Mouse (Mus musculus): ENCODE data around the gene 5031439G07Rik. TPM values are rescaled to one million over a fixed set of nuclear protein-coding genes. Genes with fewer than 3 reads are reported as not detected.
"Not testable (repeated sequence)": the region's sequence is repeated elsewhere in the genome, so short reads cannot be mapped to it uniquely, and the experiment has no call there.

Gene 5031439G07Rik
- polyA plus RNA-seq, 1 experiment from 2014 or later: 6.4 TPM

GRCm38 (mm10) chr15:84924781-84925315, 63.5 kb downstream of the 5031439G07Rik start:
- Histone ChIP-seq H3K9me3 (no peaks in the 10 kb centered on the region), H3K36me3 (peaks cover 31% of the 10 kb centered on the region), H3K4me1 (peaks cover 23% of the 10 kb centered on the region), H3K27me3 (ENCODE audit: insufficient read depth, poor library complexity, severe bottlenecking) (no peaks in the 10 kb centered on the region), H3K4me3 (peak overlapping the region; percentile 96), H3K27ac (no peak overlapping the region)
- WGBS: 17% methylated on average over 9 of the region's 9 CpGs
- no peak for DNase-seq (ENCODE audit: low spot score)

GRCm38 (mm10) chr15:84923508-84924181, 64.7 kb downstream of the 5031439G07Rik start:
- peaks cover 23% of the 10 kb centered on the region for H3K4me1 ChIP-seq
- H3K27ac ChIP-seq: peak overlapping the region; percentile 99
- peaks cover 23% of the 10 kb centered on the region for H3K36me3 ChIP-seq
- peak overlapping the region; percentile 96 for H3K4me3 ChIP-seq
- WGBS: under 1% methylated on average over 54 of the region's 68 CpGs
- H3K9me3 ChIP-seq: no peaks in the 10 kb centered on the region
- H3K27me3 ChIP-seq (ENCODE audit: insufficient read depth, poor library complexity, severe bottlenecking): no peaks in the 10 kb centered on the region
- DNase-seq (ENCODE audit: low spot score): no peak

- H3K36me3 ChIP-seq: peaks cover 16% of the 10 kb centered on the region
- under 1% methylated on average over 60 of the region's 60 CpGs for WGBS
- peak; percentile 100 for DNase-seq (ENCODE audit: low spot score)
- H3K4me3 ChIP-seq: peak within 1 kb of the TSS; percentile 96
- H3K4me1 ChIP-seq: peaks cover 23% of the 10 kb centered on the region
- peak within 1 kb of the TSS; percentile 99 for H3K27ac ChIP-seq
- no peaks in the 10 kb centered on the region for H3K9me3 ChIP-seq
- no peaks in the 10 kb centered on the region for H3K27me3 ChIP-seq (ENCODE audit: insufficient read depth, poor library complexity, severe bottlenecking)
Measured at GRCm38 (mm10) chr15:84922884-84923507, 65.4 kb downstream of the 5031439G07Rik start, which contains the start of gene Nup50. Gene Nup50, plus strand, starts transcription at chr15:84923411.

- WGBS: 83% methylated on average over 3 of the region's 3 CpGs
- H3K27ac ChIP-seq: no peak within 1 kb of the TSS
Measured at GRCm38 (mm10) chr15:84919938-84920337, 68.4 kb downstream of the 5031439G07Rik start, which contains the start of gene Gm29666. Gene Gm29666, minus strand, starts transcription at chr15:84920038.

GRCm38 (mm10) chr15:84913201-84913600, 75.2 kb downstream of the 5031439G07Rik start:
- Histone ChIP-seq H3K4me3 (no peak overlapping the region), H3K36me3 (peaks cover 4% of the 10 kb centered on the region; the same call in 1 of the 2 replicates), H3K27me3 (ENCODE audit: insufficient read depth, poor library complexity, severe bottlenecking) (no peaks in the 10 kb centered on the region), H3K27ac (no peak overlapping the region), H3K4me1 (no peaks in the 10 kb centered on the region), H3K9me3 (peaks cover 3% of the 10 kb centered on the region; the same call in 1 of the 2 replicates)
- 88% methylated on average over 3 of the region's 3 CpGs for WGBS
- no peak for DNase-seq (ENCODE audit: low spot score)

More at GRCm38 (mm10) chr15:84919938-84920337, 68.4 kb downstream of the 5031439G07Rik start, which contains the start of gene Gm29666:
- H3K4me3 ChIP-seq: no peak within 1 kb of the TSS
- no peaks in the 10 kb centered on the region for H3K9me3 ChIP-seq
- peaks cover 11% of the 10 kb centered on the region; the same call in 1 of the 2 replicates for H3K4me1 ChIP-seq
- H3K27me3 ChIP-seq (ENCODE audit: insufficient read depth, poor library complexity, severe bottlenecking): no peaks in the 10 kb centered on the region
- H3K36me3 ChIP-seq: peaks cover 4% of the 10 kb centered on the region; the same call in 1 of the 2 replicates
- DNase-seq (ENCODE audit: low spot score): no peak

- 72% methylated on average over 7 of the region's 7 CpGs for WGBS
- Histone ChIP-seq H3K4me1 (peaks cover under 1% of the 10 kb centered on the region; the same call in 1 of the 2 replicates), H3K36me3 (no peaks in the 10 kb centered on the region), H3K4me3 (no peak overlapping the region), H3K27ac (no peak overlapping the region), H3K27me3 (ENCODE audit: insufficient read depth, poor library complexity, severe bottlenecking) (no peaks in the 10 kb centered on the region), H3K9me3 (no peaks in the 10 kb centered on the region)
- DNase-seq (ENCODE audit: low spot score): no peak
Measured at GRCm38 (mm10) chr15:84903843-84904385, 84.4 kb downstream of the 5031439G07Rik start.

GRCm38 (mm10) chr15:84898077-84898476, 90.3 kb downstream of the 5031439G07Rik start:
- no peak overlapping the region for H3K4me3 ChIP-seq
- H3K4me1 ChIP-seq: peaks cover 9% of the 10 kb centered on the region; the same call in 1 of the 2 replicates
- no peak for DNase-seq (ENCODE audit: low spot score)
- 25% methylated on average over 7 of the region's 7 CpGs for WGBS
- H3K36me3 ChIP-seq: no peaks in the 10 kb centered on the region
- no peaks in the 10 kb centered on the region for H3K9me3 ChIP-seq
- H3K27me3 ChIP-seq (ENCODE audit: insufficient read depth, poor library complexity, severe bottlenecking): no peaks in the 10 kb centered on the region
- H3K27ac ChIP-seq: no peak overlapping the region

- H3K4me1 ChIP-seq: peaks cover 10% of the 10 kb centered on the region; the same call in 1 of the 2 replicates
- H3K27ac ChIP-seq: no peak overlapping the region
- H3K27me3 ChIP-seq (ENCODE audit: insufficient read depth, poor library complexity, severe bottlenecking): no peaks in the 10 kb centered on the region
- no peaks in the 10 kb centered on the region for H3K9me3 ChIP-seq
- DNase-seq (ENCODE audit: low spot score): no peak
- no peaks in the 10 kb centered on the region for H3K36me3 ChIP-seq
- no peak overlapping the region for H3K4me3 ChIP-seq
- WGBS: 64% methylated on average over 1 of the region's 1 CpGs
Measured at GRCm38 (mm10) chr15:84896664-84897063, 91.7 kb downstream of the 5031439G07Rik start.

GRCm38 (mm10) chr15:84896216-84896615, 92.1 kb downstream of the 5031439G07Rik start:
- H3K27ac ChIP-seq: not testable (repeated sequence)
- WGBS: 67% methylated on average over 10 of the region's 10 CpGs

More at GRCm38 (mm10) chr15:84896216-84896615, 92.1 kb downstream of the 5031439G07Rik start:
- H3K4me3 ChIP-seq; H3K27me3 ChIP-seq (ENCODE audit: insufficient read depth, poor library complexity, severe bottlenecking); DNase-seq (ENCODE audit: low spot score); H3K9me3 ChIP-seq; H3K36me3 ChIP-seq: not testable (repeated sequence)
- peaks cover 14% of the 10 kb centered on the region for H3K4me1 ChIP-seq

Small RNAs within 50 kb of the gene (microRNA-seq; reads per million reads assigned to microRNA genes)
- 15.9 reads per million, percentile 29 among the genes with 10 or more reads in this experiment for gene Mir1249

Other genes starting within 250 kb of the 5031439G07Rik start
- gene Phf21b, start 132.5 kb downstream of the 5031439G07Rik start, polyA plus RNA-seq (2016; fragmentation: Nextera tagmentation; extraction: Ambion mirVana): 0.16 and 0.41 TPM in 2 replicates
- 0.87 and 1.2 TPM in 2 replicates for gene Gm29666, start 68.5 kb downstream of the 5031439G07Rik start, polyA plus RNA-seq (2016; fragmentation: Nextera tagmentation; extraction: Ambion mirVana)
- gene Nup50, start 65.1 kb downstream of the 5031439G07Rik start, polyA plus RNA-seq (2016; fragmentation: Nextera tagmentation; extraction: Ambion mirVana): 34.0 and 42.5 TPM in 2 replicates
- 0.24 TPM in 1 of 2 replicates, not detected in the other for gene Upk3a, start 28.6 kb upstream of the 5031439G07Rik start, polyA plus RNA-seq (2016; fragmentation: Nextera tagmentation; extraction: Ambion mirVana)
- gene Fam118a, start 40.4 kb upstream of the 5031439G07Rik start, polyA plus RNA-seq (2016; fragmentation: Nextera tagmentation; extraction: Ambion mirVana): 18.0 and 22.6 TPM in 2 replicates
- gene Smc1b, start 143.4 kb upstream of the 5031439G07Rik start, polyA plus RNA-seq (2016; fragmentation: Nextera tagmentation; extraction: Ambion mirVana): 0.11 and 0.20 TPM in 2 replicates
- gene Ribc2, start 143.5 kb upstream of the 5031439G07Rik start, polyA plus RNA-seq (2016; fragmentation: Nextera tagmentation; extraction: Ambion mirVana): 0.15 TPM in 1 of 2 replicates, not detected in the other
- 146 and 177 TPM in 2 replicates for gene Fbln1, start 217.4 kb upstream of the 5031439G07Rik start, polyA plus RNA-seq (2016; fragmentation: Nextera tagmentation; extraction: Ambion mirVana)

All from heart, embryonic 10.5 days (tissue).